Mouse (Mus musculus): ENCODE data around the gene Ucp1. TPM values are rescaled to one million over a fixed set of nuclear protein-coding genes. Genes with fewer than 3 reads are reported as not detected.

Ucp1 gene
- 0.14 and 0.30 TPM in 2 replicates for polyA plus RNA-seq (2014; fragmentation: Nextera tagmentation; extraction: Ambion mirVana)

DNA sequence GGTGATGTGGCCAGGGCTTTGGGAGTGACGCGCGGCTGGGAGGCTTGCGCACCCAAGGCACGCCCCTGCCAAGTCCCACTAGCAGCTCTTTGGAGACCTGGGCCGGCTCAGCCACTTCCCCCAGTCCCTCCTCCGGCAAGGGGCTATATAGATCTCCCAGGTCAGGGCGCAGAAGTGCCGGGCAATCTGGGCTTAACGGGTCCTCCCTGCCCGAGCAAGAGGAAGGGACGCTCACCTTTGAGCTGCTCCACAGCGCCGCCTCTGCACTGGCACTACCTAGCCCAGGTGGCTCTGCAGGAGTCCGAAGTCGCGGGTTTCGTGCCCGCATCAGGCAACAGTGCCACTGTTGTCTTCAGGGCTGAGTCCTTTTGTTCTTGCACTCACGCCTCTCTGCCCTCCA lies at the start of gene Ucp1:
Ucp1 (plus strand) TSS at position 177 of the 400 bp plus-strand sequence.
- DNase-seq (ENCODE audit: low spot score) (no peak), ATAC-seq (no peak)

GRCm38 (mm10) chr8:83244151-83244550 lies 46.0 kb upstream of the Ucp1 start:
- Histone ChIP-seq H3K27ac (ENCODE audit: low read depth, low read length) (no peak overlapping the region), H3K27me3 (replicated peaks; ENCODE audit: control insufficient read depth, insufficient read depth, low read length) (no peaks in the 10 kb centered on the region), H3K9ac (ENCODE audit: low read length) (no peak overlapping the region), H3K36me3 (ENCODE audit: control insufficient read depth, insufficient read depth, low read length) (peaks cover 30% of the 10 kb centered on the region), H3K4me3 (ENCODE audit: low read depth, low read length) (no peak overlapping the region), H3K9me3 (replicated peaks; ENCODE audit: control insufficient read depth, low read length) (no peaks in the 10 kb centered on the region), H3K4me1 (ENCODE audit: control insufficient read depth, insufficient read depth, low read length) (no peaks in the 10 kb centered on the region), H3K4me2 (ENCODE audit: low read length) (no peak overlapping the region)
- DNase-seq (ENCODE audit: low spot score) = no peak
- no peak for ATAC-seq
- 93% methylated on average over 7 of the region's 7 CpGs for WGBS

More for the DNA sequence above, at the start of gene Ucp1:
- WGBS = 4% methylated on average over 20 of the region's 20 CpGs
- Histone ChIP-seq H3K4me1 (ENCODE audit: control insufficient read depth, insufficient read depth, low read length) (no peaks in the 10 kb centered on the region; the same call in 1 of the 2 replicates), H3K27me3 (replicated peaks; ENCODE audit: control insufficient read depth, insufficient read depth, low read length) (peaks cover 8% of the 10 kb centered on the region), H3K9ac (ENCODE audit: low read length) (no peak within 1 kb of the TSS), H3K27ac (ENCODE audit: low read depth, low read length) (no peak within 1 kb of the TSS), H3K4me3 (ENCODE audit: low read depth, low read length) (0 out of 2 replicates have a peak within 1 kb of the TSS, but pooled peaks have one; percentile 5), H3K4me2 (ENCODE audit: low read length) (peak within 1 kb of the TSS; percentile 40), H3K9me3 (replicated peaks; ENCODE audit: control insufficient read depth, low read length) (no peaks in the 10 kb centered on the region), H3K36me3 (ENCODE audit: control insufficient read depth, insufficient read depth, low read length) (no peaks in the 10 kb centered on the region)

- Histone ChIP-seq H3K27me3 (replicated peaks; ENCODE audit: control insufficient read depth, insufficient read depth, low read length) (no peaks in the 10 kb centered on the region), H3K27ac (ENCODE audit: low read depth, low read length) (0 out of 2 replicates have a peak overlapping the region, but pooled peaks have one; percentile 3), H3K9ac (ENCODE audit: low read length) (no peak overlapping the region), H3K4me1 (ENCODE audit: control insufficient read depth, insufficient read depth, low read length) (no peaks in the 10 kb centered on the region), H3K36me3 (ENCODE audit: control insufficient read depth, insufficient read depth, low read length) (peaks cover 40% of the 10 kb centered on the region), H3K4me3 (ENCODE audit: low read depth, low read length) (no peak overlapping the region), H3K4me2 (ENCODE audit: low read length) (no peak overlapping the region), H3K9me3 (replicated peaks; ENCODE audit: control insufficient read depth, low read length) (no peaks in the 10 kb centered on the region)
- no peak for ATAC-seq
- no peak for DNase-seq (ENCODE audit: low spot score)
- WGBS = 83% methylated on average over 6 of the region's 6 CpGs
Observed at GRCm38 (mm10) chr8:83250858-83251257, 39.3 kb upstream of the Ucp1 start.

- WGBS = 30% methylated on average over 14 of the region's 14 CpGs
- Histone ChIP-seq H3K9me3 (replicated peaks; ENCODE audit: control insufficient read depth, low read length) (no peaks in the 10 kb centered on the region), H3K4me2 (ENCODE audit: low read length) (no peak overlapping the region), H3K27me3 (replicated peaks; ENCODE audit: control insufficient read depth, insufficient read depth, low read length) (no peaks in the 10 kb centered on the region), H3K36me3 (ENCODE audit: control insufficient read depth, insufficient read depth, low read length) (peaks cover 46% of the 10 kb centered on the region), H3K9ac (ENCODE audit: low read length) (no peak overlapping the region), H3K27ac (ENCODE audit: low read depth, low read length) (no peak overlapping the region), H3K4me3 (ENCODE audit: low read depth, low read length) (no peak overlapping the region), H3K4me1 (ENCODE audit: control insufficient read depth, insufficient read depth, low read length) (no peaks in the 10 kb centered on the region)
- ATAC-seq (peak; percentile 32; the same call in 1 of the 2 replicates), DNase-seq (ENCODE audit: low spot score) (peak; percentile 17)
Observed at GRCm38 (mm10) chr8:83251362-83252246, 38.5 kb upstream of the Ucp1 start.

- 86% methylated on average over 5 of the region's 5 CpGs for WGBS
- no peak overlapping the region for H3K9ac ChIP-seq (ENCODE audit: low read length)
Observed at GRCm38 (mm10) chr8:83252791-83253190, 37.4 kb upstream of the Ucp1 start.

DNA sequence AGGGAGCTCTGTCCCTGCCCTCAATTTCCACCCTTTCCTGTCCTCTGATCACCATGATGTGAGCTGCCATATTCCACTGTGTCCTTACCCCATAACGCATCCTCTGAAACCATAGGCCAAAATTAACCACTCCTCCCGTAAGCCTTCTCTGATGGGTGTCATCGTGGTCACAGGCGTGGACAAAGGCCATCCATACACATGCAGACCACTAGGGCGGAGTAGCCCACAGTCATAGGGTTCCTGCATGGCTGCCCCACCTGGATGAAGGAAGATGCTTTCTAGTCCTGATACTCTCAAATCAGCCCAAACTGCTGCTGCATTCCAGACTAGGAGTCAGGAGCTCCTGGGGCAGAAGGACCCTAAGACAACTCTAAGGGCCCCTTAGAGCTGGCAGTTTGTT lies 32.5 kb upstream of the Ucp1 start:
- H3K27me3 ChIP-seq (replicated peaks; ENCODE audit: control insufficient read depth, insufficient read depth, low read length) = no peaks in the 10 kb centered on the region
- H3K4me3 ChIP-seq (ENCODE audit: low read depth, low read length) = no peak overlapping the region
- no peak overlapping the region for H3K27ac ChIP-seq (ENCODE audit: low read depth, low read length)
- no peaks in the 10 kb centered on the region for H3K9me3 ChIP-seq (replicated peaks; ENCODE audit: control insufficient read depth, low read length)
- WGBS = 93% methylated on average over 5 of the region's 5 CpGs
- H3K36me3 ChIP-seq (ENCODE audit: control insufficient read depth, insufficient read depth, low read length) = peaks cover 62% of the 10 kb centered on the region
- no peak overlapping the region for H3K9ac ChIP-seq (ENCODE audit: low read length)
- ATAC-seq (no peak), DNase-seq (ENCODE audit: low spot score) (no peak)
- H3K4me1 ChIP-seq (ENCODE audit: control insufficient read depth, insufficient read depth, low read length) = no peaks in the 10 kb centered on the region
- no peak overlapping the region for H3K4me2 ChIP-seq (ENCODE audit: low read length)

More at GRCm38 (mm10) chr8:83252791-83253190, 37.4 kb upstream of the Ucp1 start:
- Histone ChIP-seq H3K9me3 (replicated peaks; ENCODE audit: control insufficient read depth, low read length) (no peaks in the 10 kb centered on the region), H3K27me3 (replicated peaks; ENCODE audit: control insufficient read depth, insufficient read depth, low read length) (no peaks in the 10 kb centered on the region), H3K4me2 (ENCODE audit: low read length) (no peak overlapping the region), H3K4me3 (ENCODE audit: low read depth, low read length) (no peak overlapping the region), H3K4me1 (ENCODE audit: control insufficient read depth, insufficient read depth, low read length) (no peaks in the 10 kb centered on the region), H3K27ac (ENCODE audit: low read depth, low read length) (no peak overlapping the region; the same call in 1 of the 2 replicates), H3K36me3 (ENCODE audit: control insufficient read depth, insufficient read depth, low read length) (peaks cover 46% of the 10 kb centered on the region)
- DNase-seq (ENCODE audit: low spot score) (no peak), ATAC-seq (no peak)

DNA sequence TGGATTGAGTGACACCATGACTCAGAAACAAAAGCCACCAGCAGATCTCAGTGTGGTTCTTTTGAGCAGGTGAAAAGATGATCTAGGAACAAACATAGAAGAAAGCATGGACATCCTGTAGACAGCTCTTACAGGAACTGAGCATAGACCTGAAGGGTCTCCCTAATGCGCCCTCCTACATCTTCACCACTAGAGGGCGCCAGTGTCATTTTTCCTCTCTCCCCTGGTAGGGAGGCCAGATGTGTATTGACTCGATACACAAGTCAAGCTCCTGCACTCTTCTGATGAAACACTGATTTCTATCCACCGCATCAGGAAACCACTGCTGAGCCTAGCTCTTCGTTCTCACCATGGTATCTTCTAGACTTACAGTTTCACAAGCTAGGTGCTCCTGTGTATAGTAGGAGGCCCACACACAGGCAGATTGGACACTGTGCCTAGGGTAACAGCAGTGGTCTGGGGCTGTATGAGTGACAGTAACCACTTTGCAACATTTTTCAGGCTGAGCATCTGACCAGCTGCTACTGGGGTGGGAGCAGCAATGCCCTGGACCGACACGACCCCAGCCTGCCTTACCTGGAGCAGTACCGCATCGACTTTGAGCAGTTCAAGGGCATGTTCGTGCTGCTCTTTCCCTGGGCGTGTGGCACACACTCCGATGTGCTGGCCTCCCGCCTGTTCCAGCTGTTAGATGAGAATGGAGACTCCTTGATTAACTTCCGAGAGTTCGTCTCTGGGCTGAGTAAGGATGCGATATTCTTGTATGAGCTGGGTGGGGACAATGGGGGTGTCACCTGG lies 29.5 kb upstream of the Ucp1 start:
- H3K36me3 ChIP-seq (ENCODE audit: control insufficient read depth, insufficient read depth, low read length) = peaks cover 50% of the 10 kb centered on the region

DNA sequence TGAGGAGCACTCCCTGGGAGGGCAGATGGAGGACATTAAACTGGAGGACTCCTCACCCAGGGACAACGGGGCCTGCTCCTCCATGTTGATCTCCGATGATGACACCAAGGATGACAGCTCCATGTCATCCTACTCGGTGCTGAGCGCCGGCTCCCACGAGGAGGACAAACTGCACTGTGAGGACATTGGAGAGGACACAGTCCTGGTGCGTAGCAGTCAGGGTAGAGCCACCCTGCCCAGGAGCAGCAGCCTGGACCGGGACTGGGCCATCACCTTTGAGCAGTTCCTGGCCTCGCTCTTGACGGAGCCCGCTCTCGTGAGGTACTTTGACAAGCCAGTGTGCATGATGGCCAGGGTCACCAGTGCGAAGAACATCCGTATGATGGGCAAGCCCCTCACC lies 19.0 kb upstream of the Ucp1 start:
- Histone ChIP-seq H3K4me1 (ENCODE audit: control insufficient read depth, insufficient read depth, low read length) (no peaks in the 10 kb centered on the region), H3K27me3 (replicated peaks; ENCODE audit: control insufficient read depth, insufficient read depth, low read length) (no peaks in the 10 kb centered on the region), H3K4me3 (ENCODE audit: low read depth, low read length) (no peak overlapping the region), H3K9ac (ENCODE audit: low read length) (no peak overlapping the region), H3K27ac (ENCODE audit: low read depth, low read length) (no peak overlapping the region), H3K36me3 (ENCODE audit: control insufficient read depth, insufficient read depth, low read length) (peaks cover 46% of the 10 kb centered on the region), H3K9me3 (replicated peaks; ENCODE audit: control insufficient read depth, low read length) (no peaks in the 10 kb centered on the region), H3K4me2 (ENCODE audit: low read length) (no peak overlapping the region)
- WGBS = 98% methylated on average over 14 of the region's 14 CpGs
- ATAC-seq (no peak), DNase-seq (ENCODE audit: low spot score) (no peak)

More for the DNA sequence above, 29.5 kb upstream of the Ucp1 start:
- Histone ChIP-seq H3K4me1 (ENCODE audit: control insufficient read depth, insufficient read depth, low read length) (no peaks in the 10 kb centered on the region), H3K4me2 (ENCODE audit: low read length) (no peak overlapping the region), H3K9me3 (replicated peaks; ENCODE audit: control insufficient read depth, low read length) (no peaks in the 10 kb centered on the region), H3K4me3 (ENCODE audit: low read depth, low read length) (no peak overlapping the region), H3K9ac (ENCODE audit: low read length) (no peak overlapping the region), H3K27ac (ENCODE audit: low read depth, low read length) (no peak overlapping the region), H3K27me3 (replicated peaks; ENCODE audit: control insufficient read depth, insufficient read depth, low read length) (no peaks in the 10 kb centered on the region)
- ATAC-seq = peak; percentile 87
- peak; percentile 67 for DNase-seq (ENCODE audit: low spot score)
- WGBS = 74% methylated on average over 16 of the region's 16 CpGs

All from forebrain, embryonic 14.5 days (tissue).